Mouse (Mus musculus): ENCODE results near the gene Tmem45b. TPM values are rescaled to one million over a fixed set of nuclear protein-coding genes. Genes with fewer than 3 reads are reported as not detected.

Tmem45b gene
- polyA plus RNA-seq, 1 experiment from 2014 or later: not detected

- Histone ChIP-seq H3K4me3 (ENCODE audit: low read depth, low read length) (no peak overlapping the region), H3K27me3 (ENCODE audit: control insufficient read depth, insufficient read depth, low read length) (no peaks in the 10 kb centered on the region), H3K4me1 (ENCODE audit: control insufficient read depth, insufficient read depth, low read length) (no peaks in the 10 kb centered on the region), H3K9ac (ENCODE audit: low read length) (no peak overlapping the region), H3K36me3 (ENCODE audit: control insufficient read depth, insufficient read depth, low read length) (no peaks in the 10 kb centered on the region), H3K9me3 (ENCODE audit: control insufficient read depth, low read length) (no peaks in the 10 kb centered on the region), H3K4me2 (ENCODE audit: low read depth) (no peak overlapping the region), H3K27ac (ENCODE audit: low read depth, low read length) (no peak overlapping the region)
- 87% methylated on average over 5 of the region's 5 CpGs for WGBS
- DNase-seq (ENCODE audit: low spot score): no peak
- no peak for ATAC-seq (ENCODE audit: insufficient read depth, low FRiP score, low TSS enrichment)
Observed at GRCm38 (mm10) chr9:31440366-31440765, 23.9 kb downstream of the Tmem45b start.

- H3K9me3 ChIP-seq (ENCODE audit: control insufficient read depth, low read length): no peaks in the 10 kb centered on the region
- H3K27me3 ChIP-seq (ENCODE audit: control insufficient read depth, insufficient read depth, low read length): no peaks in the 10 kb centered on the region
- H3K36me3 ChIP-seq (ENCODE audit: control insufficient read depth, insufficient read depth, low read length): no peaks in the 10 kb centered on the region
- no peaks in the 10 kb centered on the region for H3K4me1 ChIP-seq (ENCODE audit: control insufficient read depth, insufficient read depth, low read length)
- no peak for DNase-seq (ENCODE audit: low spot score)
- no peak overlapping the region for H3K4me3 ChIP-seq (ENCODE audit: low read depth, low read length)
- no peak overlapping the region for H3K27ac ChIP-seq (ENCODE audit: low read depth, low read length)
- ATAC-seq (ENCODE audit: insufficient read depth, low FRiP score, low TSS enrichment): no peak
- H3K9ac ChIP-seq (ENCODE audit: low read length): no peak overlapping the region
- no peak overlapping the region for H3K4me2 ChIP-seq (ENCODE audit: low read depth)
- 78% methylated on average over 5 of the region's 6 CpGs for WGBS
Observed at GRCm38 (mm10) chr9:31439341-31439740, 24.9 kb downstream of the Tmem45b start.

GRCm38 (mm10) chr9:31438834-31439233 lies 25.4 kb downstream of the Tmem45b start:
- no peak overlapping the region for H3K27ac ChIP-seq (ENCODE audit: low read depth, low read length)
- H3K36me3 ChIP-seq (ENCODE audit: control insufficient read depth, insufficient read depth, low read length): no peaks in the 10 kb centered on the region
- H3K27me3 ChIP-seq (ENCODE audit: control insufficient read depth, insufficient read depth, low read length): no peaks in the 10 kb centered on the region
- no peak overlapping the region for H3K4me3 ChIP-seq (ENCODE audit: low read depth, low read length)
- ATAC-seq (ENCODE audit: insufficient read depth, low FRiP score, low TSS enrichment): no peak
- H3K4me1 ChIP-seq (ENCODE audit: control insufficient read depth, insufficient read depth, low read length): no peaks in the 10 kb centered on the region
- DNase-seq (ENCODE audit: low spot score): no peak
- no peak overlapping the region for H3K9ac ChIP-seq (ENCODE audit: low read length)
- H3K4me2 ChIP-seq (ENCODE audit: low read depth): no peak overlapping the region
- H3K9me3 ChIP-seq (ENCODE audit: control insufficient read depth, low read length): no peaks in the 10 kb centered on the region
- 66% methylated on average over 5 of the region's 5 CpGs for WGBS

- no peak overlapping the region for H3K9ac ChIP-seq (ENCODE audit: low read length)
- no peak overlapping the region for H3K27ac ChIP-seq (ENCODE audit: low read depth, low read length)
- no peaks in the 10 kb centered on the region for H3K4me1 ChIP-seq (ENCODE audit: control insufficient read depth, insufficient read depth, low read length)
- no peaks in the 10 kb centered on the region for H3K9me3 ChIP-seq (ENCODE audit: control insufficient read depth, low read length)
- no peaks in the 10 kb centered on the region for H3K27me3 ChIP-seq (ENCODE audit: control insufficient read depth, insufficient read depth, low read length)
- no peak overlapping the region for H3K4me2 ChIP-seq (ENCODE audit: low read depth)
- DNase-seq (ENCODE audit: low spot score): no peak
- no peak for ATAC-seq (ENCODE audit: insufficient read depth, low FRiP score, low TSS enrichment)
- 85% methylated on average over 7 of the region's 7 CpGs for WGBS
- no peaks in the 10 kb centered on the region for H3K36me3 ChIP-seq (ENCODE audit: control insufficient read depth, insufficient read depth, low read length)
- H3K4me3 ChIP-seq (ENCODE audit: low read depth, low read length): no peak overlapping the region
Observed at GRCm38 (mm10) chr9:31437861-31438260, 26.4 kb downstream of the Tmem45b start.

- Histone ChIP-seq H3K27ac (ENCODE audit: low read depth, low read length) (no peak overlapping the region), H3K4me1 (ENCODE audit: control insufficient read depth, insufficient read depth, low read length) (no peaks in the 10 kb centered on the region), H3K36me3 (ENCODE audit: control insufficient read depth, insufficient read depth, low read length) (no peaks in the 10 kb centered on the region), H3K27me3 (ENCODE audit: control insufficient read depth, insufficient read depth, low read length) (no peaks in the 10 kb centered on the region), H3K4me2 (ENCODE audit: low read depth) (no peak overlapping the region), H3K4me3 (ENCODE audit: low read depth, low read length) (no peak overlapping the region), H3K9me3 (ENCODE audit: control insufficient read depth, low read length) (no peaks in the 10 kb centered on the region), H3K9ac (ENCODE audit: low read length) (no peak overlapping the region)
- 82% methylated on average over 8 of the region's 8 CpGs for WGBS
- DNase-seq (ENCODE audit: low spot score) (no peak), ATAC-seq (ENCODE audit: insufficient read depth, low FRiP score, low TSS enrichment) (no peak)
Observed at GRCm38 (mm10) chr9:31435415-31435814, 28.8 kb downstream of the Tmem45b start.

GRCm38 (mm10) chr9:31433431-31433830 lies 30.8 kb downstream of the Tmem45b start:
- no peak overlapping the region for H3K4me2 ChIP-seq (ENCODE audit: low read depth)
- 83% methylated on average over 3 of the region's 3 CpGs for WGBS
- no peak overlapping the region for H3K4me3 ChIP-seq (ENCODE audit: low read depth, low read length)
- no peak overlapping the region for H3K27ac ChIP-seq (ENCODE audit: low read depth, low read length)
- ATAC-seq (ENCODE audit: insufficient read depth, low FRiP score, low TSS enrichment): no peak
- no peaks in the 10 kb centered on the region for H3K36me3 ChIP-seq (ENCODE audit: control insufficient read depth, insufficient read depth, low read length)
- H3K27me3 ChIP-seq (ENCODE audit: control insufficient read depth, insufficient read depth, low read length): no peaks in the 10 kb centered on the region
- H3K4me1 ChIP-seq (ENCODE audit: control insufficient read depth, insufficient read depth, low read length): no peaks in the 10 kb centered on the region
- no peak for DNase-seq (ENCODE audit: low spot score)
- no peak overlapping the region for H3K9ac ChIP-seq (ENCODE audit: low read length)
- H3K9me3 ChIP-seq (ENCODE audit: control insufficient read depth, low read length): no peaks in the 10 kb centered on the region

- H3K4me3 ChIP-seq (ENCODE audit: low read depth, low read length): no peak overlapping the region
- no peaks in the 10 kb centered on the region for H3K27me3 ChIP-seq (ENCODE audit: control insufficient read depth, insufficient read depth, low read length)
- WGBS: 78% methylated on average over 7 of the region's 7 CpGs
- DNase-seq (ENCODE audit: low spot score) (no peak), ATAC-seq (ENCODE audit: insufficient read depth, low FRiP score, low TSS enrichment) (no peak)
- H3K9ac ChIP-seq (ENCODE audit: low read length): no peak overlapping the region
- H3K9me3 ChIP-seq (ENCODE audit: control insufficient read depth, low read length): no peaks in the 10 kb centered on the region
- H3K4me2 ChIP-seq (ENCODE audit: low read depth): no peak overlapping the region
- H3K27ac ChIP-seq (ENCODE audit: low read depth, low read length): no peak overlapping the region
- H3K36me3 ChIP-seq (ENCODE audit: control insufficient read depth, insufficient read depth, low read length): no peaks in the 10 kb centered on the region
- H3K4me1 ChIP-seq (ENCODE audit: control insufficient read depth, insufficient read depth, low read length): no peaks in the 10 kb centered on the region
Observed at GRCm38 (mm10) chr9:31432336-31432975, 31.8 kb downstream of the Tmem45b start.

GRCm38 (mm10) chr9:31431751-31432150 lies 32.5 kb downstream of the Tmem45b start:
- Histone ChIP-seq H3K4me2 (ENCODE audit: low read depth) (no peak overlapping the region), H3K36me3 (ENCODE audit: control insufficient read depth, insufficient read depth, low read length) (no peaks in the 10 kb centered on the region), H3K27ac (ENCODE audit: low read depth, low read length) (no peak overlapping the region), H3K27me3 (ENCODE audit: control insufficient read depth, insufficient read depth, low read length) (no peaks in the 10 kb centered on the region), H3K4me1 (ENCODE audit: control insufficient read depth, insufficient read depth, low read length) (no peaks in the 10 kb centered on the region), H3K4me3 (ENCODE audit: low read depth, low read length) (no peak overlapping the region), H3K9me3 (ENCODE audit: control insufficient read depth, low read length) (no peaks in the 10 kb centered on the region), H3K9ac (ENCODE audit: low read length) (no peak overlapping the region)
- DNase-seq (ENCODE audit: low spot score) (no peak), ATAC-seq (ENCODE audit: insufficient read depth, low FRiP score, low TSS enrichment) (no peak)
- WGBS: 87% methylated on average over 5 of the region's 5 CpGs

GRCm38 (mm10) chr9:31430011-31430410 lies 34.3 kb downstream of the Tmem45b start:
- Histone ChIP-seq H3K4me2 (ENCODE audit: low read depth) (no peak overlapping the region), H3K4me3 (ENCODE audit: low read depth, low read length) (no peak overlapping the region), H3K36me3 (ENCODE audit: control insufficient read depth, insufficient read depth, low read length) (no peaks in the 10 kb centered on the region), H3K9me3 (ENCODE audit: control insufficient read depth, low read length) (no peaks in the 10 kb centered on the region), H3K4me1 (ENCODE audit: control insufficient read depth, insufficient read depth, low read length) (no peaks in the 10 kb centered on the region), H3K27ac (ENCODE audit: low read depth, low read length) (no peak overlapping the region), H3K9ac (ENCODE audit: low read length) (no peak overlapping the region), H3K27me3 (ENCODE audit: control insufficient read depth, insufficient read depth, low read length) (no peaks in the 10 kb centered on the region)
- DNase-seq (ENCODE audit: low spot score): no peak
- no peak for ATAC-seq (ENCODE audit: insufficient read depth, low FRiP score, low TSS enrichment)
- 81% methylated on average over 9 of the region's 9 CpGs for WGBS
